Mouse (Mus musculus) C2C12 (cell line): ENCODE measurements at regions not wholly inside any gene's neighbourhood (a gene's known extent, or its start where the extent isn't known, plus 50 kb on each side); places are given as distances from the start of the nearest gene placed in this dataset.

Experiments used
- CEBPB ChIP-seq: IDR thresholded peaks from one replicate; pipeline ENCODE4 v1.6.1; 2011; ENCODE audit warnings: low read depth, mild to moderate bottlenecking, control low read depth, moderate library complexity
- CTCF ChIP-seq: IDR thresholded peaks from one replicate; pipeline ENCODE4 v1.5.1; 2011; ENCODE audit not compliant: control insufficient read depth, insufficient read depth, insufficient read length
- FOSL1 ChIP-seq: IDR thresholded peaks from one replicate; pipeline ENCODE4 v1.8.0; 2011; ENCODE audit warnings: mild to moderate bottlenecking, low read length; ENCODE audit not compliant: poor library complexity, insufficient read depth, severe bottlenecking
- MAX ChIP-seq: IDR thresholded peaks from one replicate; pipeline ENCODE4 v1.6.1; 2011; ENCODE audit warnings: mild to moderate bottlenecking, control low read depth
- MYOD1 ChIP-seq: IDR thresholded peaks from one replicate; pipeline ENCODE4 v1.6.1; 2011; ENCODE audit warnings: low read depth; ENCODE audit not compliant: control insufficient read depth, insufficient read length
- MYOG ChIP-seq: IDR thresholded peaks from one replicate; pipeline ENCODE4 v1.6.1; 2011; ENCODE audit not compliant: control insufficient read depth, insufficient read length; ENCODE audit errors: extremely low read depth
- USF1 ChIP-seq: IDR thresholded peaks from one replicate; pipeline ENCODE4 v1.6.1; 2011; ENCODE audit warnings: low read depth, mild to moderate bottlenecking, control low read depth, moderate library complexity

DNA sequence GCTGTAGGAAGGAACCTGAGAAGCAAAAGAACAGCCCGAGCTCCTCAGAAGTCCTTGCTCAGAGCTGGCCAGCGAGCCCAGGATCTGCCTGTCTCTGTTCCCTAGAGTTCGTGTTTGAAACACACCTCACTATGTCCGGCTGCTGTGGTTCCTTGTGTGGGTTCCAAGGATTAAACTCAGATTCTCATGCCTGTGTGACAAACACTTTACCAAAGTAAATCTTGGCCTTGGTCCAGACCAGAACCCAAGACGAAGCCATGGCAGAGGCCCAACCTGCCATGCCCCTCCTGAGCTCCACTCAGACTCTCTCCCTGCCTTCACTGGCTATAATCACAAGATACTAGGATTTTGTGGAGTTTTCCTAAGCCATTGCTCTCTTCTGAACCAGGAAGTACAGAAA lies 214.7 kb downstream of the Rplp1 start:
- TF ChIP-seq CTCF (no peak), USF1 (no peak), MYOG (no peak), MAX (no peak), MYOD1 (no peak), FOSL1 (no peak), CEBPB (no peak)
